Mouse (Mus musculus) neural tube, embryonic 13.5 days (tissue): Measurements from ENCODE around the gene Frmd4b. TPM values are rescaled to one million over a fixed set of nuclear protein-coding genes. Genes with fewer than 3 reads are reported as not detected.
"Not testable (repeated sequence)": the region's sequence is repeated elsewhere in the genome, so short reads cannot be mapped to it uniquely, and the experiment has no call there.

Experiments
- ATAC-seq: fragments of 200-750 bp; cut with Nextera tagmentation; 2 replicates; pipeline ENCODE4 v1.8.0; 2017; ENCODE audit warnings: low read depth, mild to moderate bottlenecking, moderate TSS enrichment, moderate library complexity
- H3K27ac ChIP-seq: fragments of 300-500 bp; sonication (generic); replicated peaks from 2 replicates; pipeline ENCODE4 v1.5.1; 2015; ENCODE audit warnings: moderate library complexity, mild to moderate bottlenecking, inconsistent platforms
- H3K27me3 ChIP-seq: fragments of 300-500 bp; sonication (generic); 2 replicates; pipeline ENCODE4 v1.6.1; 2015; ENCODE audit warnings: mild to moderate bottlenecking, inconsistent platforms
- H3K36me3 ChIP-seq: fragments of 300-500 bp; sonication (generic); 2 replicates; pipeline ENCODE4 v1.6.1; 2015; ENCODE audit warnings: mild to moderate bottlenecking, inconsistent platforms
- H3K4me1 ChIP-seq: fragments of 300-500 bp; sonication (generic); replicated peaks from 2 replicates; pipeline ENCODE4 v1.6.1; 2015; ENCODE audit warnings: inconsistent platforms
- H3K4me2 ChIP-seq: fragments of 300-500 bp; sonication (generic); 2 replicates; pipeline ENCODE4 v1.6.1; 2015; ENCODE audit warnings: inconsistent platforms, mild to moderate bottlenecking, moderate library complexity
- H3K4me3 ChIP-seq: fragments of 300-500 bp; sonication (generic); 2 replicates; pipeline ENCODE4 v1.5.1; 2015; ENCODE audit warnings: mild to moderate bottlenecking, inconsistent platforms
- H3K9ac ChIP-seq: fragments of 300-500 bp; sonication (generic); 2 replicates; pipeline ENCODE4 v1.6.1; 2015; ENCODE audit warnings: moderate library complexity, mild to moderate bottlenecking, inconsistent platforms
- H3K9me3 ChIP-seq: fragments of 300-500 bp; sonication (generic); 2 replicates; pipeline ENCODE4 v1.6.1; 2016; ENCODE audit warnings: inconsistent platforms
- WGBS: fragments of 180-500 bp; shearing (Covaris S2); methylation state at CpG from one replicate; pipeline ENCODE4 v1.1.7; 2015; 5-methylcytosine and 5-hydroxymethylcytosine counted together
- polyA plus RNA-seq: library from polyadenylated mRNA; unstranded; fragments of >200 nt; fragmentation: Nextera tagmentation; extraction: Ambion mirVana; gene quantifications from 2 replicates; pipeline ENCODE4 v1.2.1, GENCODE M21; 2015

Frmd4b gene
- polyA plus RNA-seq, 1 experiment from 2014 or later, result 30.9 TPM

- H3K9ac ChIP-seq, result no peak overlapping the region
- no peaks in the 10 kb centered on the region; the same call in 1 of the 2 replicates for H3K4me1 ChIP-seq
- H3K27me3 ChIP-seq, result no peaks in the 10 kb centered on the region
- 84% methylated on average over 6 of the region's 6 CpGs for WGBS
- H3K36me3 ChIP-seq, result no peaks in the 10 kb centered on the region
- H3K4me3 ChIP-seq, result no peak overlapping the region
- no peak overlapping the region for H3K27ac ChIP-seq
- no peak overlapping the region for H3K4me2 ChIP-seq
- no peak for ATAC-seq
- H3K9me3 ChIP-seq, result no peaks in the 10 kb centered on the region
These were observed 186.8 kb downstream of the Frmd4b start for GRCm38 (mm10) chr6:97430519-97430918.

- 40% methylated on average over 2 of the region's 2 CpGs for WGBS
- no peak overlapping the region for H3K4me3 ChIP-seq
These were observed 187.5 kb downstream of the Frmd4b start for GRCm38 (mm10) chr6:97429688-97430343.

DNA sequence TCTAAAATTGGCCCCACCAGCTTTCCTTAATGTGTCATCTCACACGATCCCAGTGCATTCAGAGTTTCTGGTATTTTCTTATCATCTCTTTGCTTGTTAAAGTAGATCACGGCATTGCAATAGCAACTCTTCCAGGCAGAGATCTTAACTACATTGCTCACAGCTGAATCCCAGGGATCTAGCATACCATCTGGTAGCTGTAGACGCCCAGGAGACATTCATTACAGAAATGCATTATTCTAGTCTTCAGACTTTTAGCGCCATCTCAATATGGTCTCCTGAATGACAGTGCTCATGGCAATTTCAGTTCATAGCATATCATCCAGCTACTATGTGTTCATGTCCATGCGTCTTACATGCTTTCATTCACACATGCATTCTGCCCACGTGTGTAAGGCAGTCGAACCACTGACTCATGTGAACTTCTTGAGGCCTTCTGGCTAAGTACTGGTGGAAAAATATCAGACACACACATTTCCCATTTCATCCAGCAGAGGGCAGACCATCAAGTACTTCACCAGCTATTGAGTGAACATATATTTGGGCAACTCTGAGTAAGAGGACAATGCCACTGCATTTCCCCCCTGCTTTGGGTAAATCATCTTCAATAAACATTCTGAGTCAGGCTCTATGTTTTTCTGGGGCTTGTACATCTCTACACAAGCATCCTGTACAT lies 197.4 kb downstream of the Frmd4b start:
- Histone ChIP-seq H3K9me3 (no peaks in the 10 kb centered on the region), H3K4me3 (no peak overlapping the region), H3K4me1 (0 out of 2 replicates have a peak, but pooled peaks cover 6% of the 10 kb centered on the region), H3K4me2 (no peak overlapping the region), H3K27me3 (no peaks in the 10 kb centered on the region), H3K9ac (no peak overlapping the region), H3K27ac (no peak overlapping the region), H3K36me3 (no peaks in the 10 kb centered on the region)
- ATAC-seq, result 0 out of 2 replicates have a peak, but pooled peaks have one; percentile 20
- 66% methylated on average over 7 of the region's 7 CpGs for WGBS

More at GRCm38 (mm10) chr6:97429688-97430343, 187.5 kb downstream of the Frmd4b start:
- no peaks in the 10 kb centered on the region for H3K27me3 ChIP-seq
- H3K27ac ChIP-seq, result no peak overlapping the region
- ATAC-seq, result no peak
- H3K4me1 ChIP-seq, result peaks cover 5% of the 10 kb centered on the region
- H3K4me2 ChIP-seq, result no peak overlapping the region
- H3K9ac ChIP-seq, result no peak overlapping the region
- no peaks in the 10 kb centered on the region for H3K36me3 ChIP-seq
- H3K9me3 ChIP-seq, result no peaks in the 10 kb centered on the region

GRCm38 (mm10) chr6:97416972-97417554 lies 200.3 kb downstream of the Frmd4b start:
- ATAC-seq, result peak; percentile 54; the same call in 1 of the 2 replicates
- no peak overlapping the region for H3K4me3 ChIP-seq
- no peaks in the 10 kb centered on the region for H3K9me3 ChIP-seq
- no peak overlapping the region for H3K9ac ChIP-seq
- H3K4me1 ChIP-seq, result 0 out of 2 replicates have a peak, but pooled peaks cover 6% of the 10 kb centered on the region
- H3K27me3 ChIP-seq, result no peaks in the 10 kb centered on the region
- no peak overlapping the region for H3K4me2 ChIP-seq
- H3K36me3 ChIP-seq, result no peaks in the 10 kb centered on the region
- H3K27ac ChIP-seq, result no peak overlapping the region
- 56% methylated on average over 13 of the region's 13 CpGs for WGBS

GRCm38 (mm10) chr6:97415578-97415977 lies 201.8 kb downstream of the Frmd4b start:
- H3K27ac ChIP-seq, H3K4me1 ChIP-seq, ATAC-seq, H3K4me3 ChIP-seq, H3K36me3 ChIP-seq, H3K4me2 ChIP-seq, H3K9me3 ChIP-seq, H3K9ac ChIP-seq, H3K27me3 ChIP-seq: not testable (repeated sequence)
- WGBS, result 61% methylated on average over 4 of the region's 4 CpGs

GRCm38 (mm10) chr6:97413453-97413852 lies 203.9 kb downstream of the Frmd4b start:
- Histone ChIP-seq H3K27me3 (no peaks in the 10 kb centered on the region), H3K27ac (no peak overlapping the region), H3K4me2 (no peak overlapping the region), H3K9ac (no peak overlapping the region), H3K36me3 (no peaks in the 10 kb centered on the region), H3K4me3 (no peak overlapping the region), H3K9me3 (no peaks in the 10 kb centered on the region), H3K4me1 (peaks cover 7% of the 10 kb centered on the region)
- ATAC-seq, result no peak
- WGBS, result 84% methylated on average over 7 of the region's 7 CpGs

- Histone ChIP-seq H3K4me3 (no peak overlapping the region), H3K36me3 (no peaks in the 10 kb centered on the region), H3K9me3 (no peaks in the 10 kb centered on the region), H3K27me3 (no peaks in the 10 kb centered on the region), H3K9ac (no peak overlapping the region), H3K27ac (no peak overlapping the region), H3K4me1 (peaks cover 7% of the 10 kb centered on the region), H3K4me2 (no peak overlapping the region)
- 95% methylated on average over 15 of the region's 15 CpGs for WGBS
- no peak for ATAC-seq
These were observed 204.9 kb downstream of the Frmd4b start for GRCm38 (mm10) chr6:97412403-97412802.

DNA sequence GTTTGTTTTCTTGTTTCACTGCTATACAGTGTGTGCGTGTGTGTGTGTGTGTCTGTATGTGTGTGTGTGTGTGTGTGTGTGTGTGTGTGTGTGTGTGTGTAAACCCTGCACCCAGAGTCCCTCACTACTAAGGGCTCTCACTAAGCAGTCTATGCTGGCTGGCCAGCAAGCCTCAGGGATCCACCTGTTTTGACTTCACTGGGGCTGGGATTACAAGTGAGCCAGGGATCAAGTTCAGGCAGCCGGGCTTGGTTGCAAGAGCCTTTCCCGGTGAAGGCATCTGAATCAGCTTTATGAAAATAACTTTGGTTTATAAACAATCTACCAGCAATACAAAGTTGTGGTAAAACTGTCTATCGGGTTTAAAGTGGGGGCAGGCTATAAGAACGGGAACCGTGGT lies 206.0 kb downstream of the Frmd4b start:
- WGBS, result 90% methylated on average over 6 of the region's 6 CpGs
- no peak for ATAC-seq

GRCm38 (mm10) chr6:97409467-97410239 lies 207.7 kb downstream of the Frmd4b start:
- Histone ChIP-seq H3K36me3 (no peaks in the 10 kb centered on the region), H3K27me3 (no peaks in the 10 kb centered on the region), H3K9me3 (no peaks in the 10 kb centered on the region), H3K4me2 (no peak overlapping the region), H3K4me3 (no peak overlapping the region), H3K4me1 (peaks cover 19% of the 10 kb centered on the region), H3K27ac (no peak overlapping the region), H3K9ac (no peak overlapping the region)
- no peak for ATAC-seq
- WGBS, result 32% methylated on average over 5 of the region's 5 CpGs

More for the DNA sequence above, 206.0 kb downstream of the Frmd4b start:
- no peak overlapping the region for H3K4me3 ChIP-seq
- no peaks in the 10 kb centered on the region for H3K27me3 ChIP-seq
- no peak overlapping the region for H3K27ac ChIP-seq
- no peaks in the 10 kb centered on the region for H3K9me3 ChIP-seq
- no peak overlapping the region for H3K9ac ChIP-seq
- no peaks in the 10 kb centered on the region for H3K36me3 ChIP-seq
- H3K4me2 ChIP-seq, result no peak overlapping the region
- peaks cover 7% of the 10 kb centered on the region for H3K4me1 ChIP-seq

- Histone ChIP-seq H3K4me1 (peaks cover 35% of the 10 kb centered on the region), H3K4me2 (no peak overlapping the region), H3K4me3 (no peak overlapping the region), H3K36me3 (no peaks in the 10 kb centered on the region), H3K27me3 (no peaks in the 10 kb centered on the region), H3K9ac (no peak overlapping the region), H3K9me3 (no peaks in the 10 kb centered on the region), H3K27ac (no peak overlapping the region)
- ATAC-seq, result no peak
- 94% methylated on average over 3 of the region's 3 CpGs for WGBS
These were observed 209.4 kb downstream of the Frmd4b start for GRCm38 (mm10) chr6:97407914-97408313.

GRCm38 (mm10) chr6:97407425-97407824 lies 209.9 kb downstream of the Frmd4b start:
- WGBS, result 96% methylated on average over 5 of the region's 5 CpGs
- no peaks in the 10 kb centered on the region for H3K9me3 ChIP-seq
- H3K4me1 ChIP-seq, result peaks cover 40% of the 10 kb centered on the region
- no peak overlapping the region for H3K4me3 ChIP-seq
- no peak overlapping the region for H3K27ac ChIP-seq
- no peak overlapping the region for H3K4me2 ChIP-seq
- H3K36me3 ChIP-seq, result no peaks in the 10 kb centered on the region
- H3K9ac ChIP-seq, result no peak overlapping the region
- ATAC-seq, result no peak
- no peaks in the 10 kb centered on the region for H3K27me3 ChIP-seq

DNA sequence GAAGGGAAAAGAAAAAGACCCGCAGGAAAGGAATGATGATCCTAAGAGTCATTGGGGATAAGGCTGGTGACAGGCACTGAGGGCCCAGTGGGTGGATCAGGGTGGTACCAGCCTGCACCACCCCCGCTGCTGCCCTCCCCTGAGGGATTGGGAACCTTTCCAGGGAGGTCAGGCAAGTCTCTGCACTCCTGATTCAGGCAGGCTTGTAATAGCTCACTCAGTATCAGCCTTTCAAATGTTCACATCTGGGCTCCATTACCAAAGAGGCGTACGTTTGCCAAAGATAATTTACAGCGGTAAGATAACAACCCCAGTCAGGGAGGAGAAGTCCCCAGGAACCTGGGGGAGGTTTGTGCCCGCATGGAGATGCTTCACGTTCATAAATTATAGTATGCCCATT lies 212.0 kb downstream of the Frmd4b start:
- H3K36me3 ChIP-seq, result no peaks in the 10 kb centered on the region
- no peaks in the 10 kb centered on the region for H3K9me3 ChIP-seq
- H3K4me3 ChIP-seq, result no peak overlapping the region
- no peaks in the 10 kb centered on the region for H3K27me3 ChIP-seq
- H3K4me1 ChIP-seq, result peaks cover 45% of the 10 kb centered on the region
- H3K9ac ChIP-seq, result no peak overlapping the region
- H3K27ac ChIP-seq, result peak overlapping the region; percentile 54; the same call in 1 of the 2 replicates
- H3K4me2 ChIP-seq, result no peak overlapping the region
- WGBS, result 23% methylated on average over 7 of the region's 7 CpGs
- ATAC-seq, result peak; percentile 45; the same call in 1 of the 2 replicates
